Mouse (Mus musculus) C2C12 (cell line): ENCODE results near the gene Hist1h4f.

Experiments
- CTCF ChIP-seq: IDR thresholded peaks from one replicate; pipeline ENCODE4 v1.5.1; 2011; ENCODE audit not compliant: control insufficient read depth, insufficient read depth, insufficient read length
- MYOD1 ChIP-seq: IDR thresholded peaks from one replicate; pipeline ENCODE4 v1.6.1; 2011; ENCODE audit warnings: low read depth; ENCODE audit not compliant: control insufficient read depth, insufficient read length
- USF1 ChIP-seq: IDR thresholded peaks from one replicate; pipeline ENCODE4 v1.6.1; 2011; ENCODE audit warnings: low read depth, mild to moderate bottlenecking, control low read depth, moderate library complexity

- TF ChIP-seq USF1 (no peak), CTCF (no peak), MYOD1 (no peak)
Measured at GRCm38 (mm10) chr13:23552962-23553361, 1.5 kb upstream of the Hist1h4f start, which contains the start of gene Hist1h1d.
